Mouse (Mus musculus): ENCODE data around the gene Aplp2. TPM values are rescaled to one million over a fixed set of nuclear protein-coding genes. Genes with fewer than 3 reads are reported as not detected.

Gene Aplp2
- total and polyA plus RNA-seq, 2 experiments = 195 to 276 TPM

DNA sequence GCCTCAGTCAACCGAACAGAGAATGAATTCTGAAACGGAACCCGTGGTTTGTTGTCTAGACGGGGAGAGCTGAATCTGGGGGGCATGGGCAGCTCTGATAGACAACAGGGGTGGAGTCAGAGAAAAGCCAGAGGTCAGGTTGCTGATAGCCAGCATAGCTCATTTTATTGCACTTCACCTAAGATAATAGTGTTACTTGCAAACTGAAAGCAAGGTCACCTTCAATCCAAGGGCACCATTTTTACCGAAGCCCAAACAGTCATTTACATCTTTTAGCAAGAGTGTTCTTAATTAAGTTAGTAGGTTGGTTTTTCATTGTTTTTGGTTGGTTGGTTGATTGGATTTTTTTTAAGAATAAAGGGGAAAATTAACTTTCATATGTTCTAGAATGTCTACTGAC is 92.2 kb downstream of the Aplp2 start:
- no peaks in the 10 kb centered on the region for H3K27me3 ChIP-seq (ENCODE audit: control insufficient read depth, insufficient read depth, low read length)
- WGBS = 65% methylated on average over 5 of the region's 5 CpGs
- H3K4me1 ChIP-seq (ENCODE audit: control insufficient read depth, insufficient read depth, low read length) = no peaks in the 10 kb centered on the region
- TF ChIP-seq CTCF (IDR thresholded peaks at IDR 0.05; ENCODE audit: low read depth, low read length) = no peak
- TF ChIP-seq POLR2A (IDR thresholded peaks at IDR 0.05; ENCODE audit: extremely low read depth, insufficient read depth, low read length) = no peak
- no peak for DNase-seq (ENCODE audit: extremely low read depth, low read depth, low spot score)
- H3K79me2 ChIP-seq (ENCODE audit: control insufficient read depth, insufficient read depth, low read length) = no peaks in the 10 kb centered on the region
- H3K27ac ChIP-seq (replicated peaks; ENCODE audit: insufficient read depth, low read depth, low read length) = no peak overlapping the region
- no peaks in the 10 kb centered on the region for H3K36me3 ChIP-seq (ENCODE audit: control insufficient read depth, insufficient read depth, low read length)
- H3K4me3 ChIP-seq (ENCODE audit: insufficient read depth, low read depth, low read length) = no peak overlapping the region
- H3K9ac ChIP-seq (ENCODE audit: low read depth, low read length) = no peak overlapping the region

DNA sequence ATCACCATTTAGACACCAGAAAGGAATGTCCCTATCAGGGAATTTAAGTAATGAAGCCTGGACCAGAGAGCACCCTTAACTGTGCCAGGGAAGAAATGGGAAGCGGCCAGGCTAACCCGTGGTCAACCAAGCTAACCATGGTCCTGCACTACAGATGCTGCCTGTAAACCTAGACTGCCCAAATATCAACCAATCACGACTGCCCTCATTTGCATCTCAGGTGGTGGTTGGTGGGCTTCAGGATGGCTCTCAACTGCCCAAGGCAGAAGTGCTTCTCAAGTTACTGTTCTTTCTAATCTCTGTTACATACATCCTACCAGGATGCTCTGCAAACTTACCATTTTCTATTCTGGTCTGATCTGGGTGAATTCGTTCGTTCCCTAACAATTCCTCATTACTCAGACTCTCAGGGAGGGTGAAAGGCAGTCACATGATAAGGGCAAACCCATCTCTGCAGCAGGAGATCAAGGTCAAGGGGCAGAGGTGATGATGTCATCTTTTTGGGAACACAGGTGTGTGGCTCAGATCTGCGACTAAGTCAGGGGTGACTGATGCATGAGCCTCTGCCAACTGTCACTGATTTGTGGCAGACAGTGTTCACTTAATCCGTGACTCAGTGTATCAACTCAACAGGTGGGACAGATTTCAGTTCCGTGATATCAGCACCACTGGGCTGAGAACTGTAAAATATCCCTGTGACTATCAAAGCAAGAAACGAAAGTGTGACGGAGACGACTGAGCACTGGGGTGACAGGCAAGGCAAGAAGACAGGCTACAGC is 92.9 kb downstream of the Aplp2 start:
- Histone ChIP-seq H3K79me2 (ENCODE audit: control insufficient read depth, insufficient read depth, low read length) (no peaks in the 10 kb centered on the region), H3K27ac (replicated peaks; ENCODE audit: insufficient read depth, low read depth, low read length) (no peak overlapping the region), H3K27me3 (ENCODE audit: control insufficient read depth, insufficient read depth, low read length) (no peaks in the 10 kb centered on the region), H3K4me1 (ENCODE audit: control insufficient read depth, insufficient read depth, low read length) (no peaks in the 10 kb centered on the region), H3K4me3 (ENCODE audit: insufficient read depth, low read depth, low read length) (no peak overlapping the region), H3K9ac (ENCODE audit: low read depth, low read length) (no peak overlapping the region), H3K36me3 (ENCODE audit: control insufficient read depth, insufficient read depth, low read length) (no peaks in the 10 kb centered on the region)
- TF ChIP-seq POLR2A (IDR thresholded peaks at IDR 0.05; ENCODE audit: extremely low read depth, insufficient read depth, low read length) (no peak), CTCF (IDR thresholded peaks at IDR 0.05; ENCODE audit: low read depth, low read length) (no peak)
- WGBS = 42% methylated on average over 11 of the region's 11 CpGs
- DNase-seq (ENCODE audit: extremely low read depth, low read depth, low spot score) = no peak

DNA sequence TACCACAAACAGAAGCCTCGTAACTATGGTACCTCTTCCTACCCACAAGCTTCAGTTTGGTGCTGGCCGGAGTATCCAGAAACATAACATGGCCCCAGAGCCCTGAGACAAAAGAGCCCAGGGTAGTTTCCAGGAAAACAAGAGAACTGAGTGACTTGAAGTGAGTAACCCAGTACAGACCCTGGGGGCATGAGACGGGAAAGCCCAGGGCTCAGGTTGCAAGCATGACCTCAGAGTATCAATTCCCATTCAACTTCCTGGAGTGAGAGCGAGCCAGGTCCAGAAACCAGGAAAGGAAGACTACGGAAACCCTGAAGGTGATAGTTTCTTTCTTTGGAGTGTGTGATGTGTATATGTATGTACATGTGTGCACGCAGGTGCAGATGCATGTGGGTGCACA is 94.1 kb downstream of the Aplp2 start:
- H3K27me3 ChIP-seq (ENCODE audit: control insufficient read depth, insufficient read depth, low read length) = no peaks in the 10 kb centered on the region
- no peaks in the 10 kb centered on the region for H3K79me2 ChIP-seq (ENCODE audit: control insufficient read depth, insufficient read depth, low read length)
- 83% methylated on average over 6 of the region's 6 CpGs for WGBS
- DNase-seq (ENCODE audit: extremely low read depth, low read depth, low spot score) = no peak
- H3K27ac ChIP-seq (replicated peaks; ENCODE audit: insufficient read depth, low read depth, low read length) = no peak overlapping the region
- H3K4me3 ChIP-seq (ENCODE audit: insufficient read depth, low read depth, low read length) = no peak overlapping the region
- no peak for TF ChIP-seq CTCF (IDR thresholded peaks at IDR 0.05; ENCODE audit: low read depth, low read length)
- no peak for TF ChIP-seq POLR2A (IDR thresholded peaks at IDR 0.05; ENCODE audit: extremely low read depth, insufficient read depth, low read length)
- H3K4me1 ChIP-seq (ENCODE audit: control insufficient read depth, insufficient read depth, low read length) = no peaks in the 10 kb centered on the region
- H3K36me3 ChIP-seq (ENCODE audit: control insufficient read depth, insufficient read depth, low read length) = no peaks in the 10 kb centered on the region
- H3K9ac ChIP-seq (ENCODE audit: low read depth, low read length) = no peak overlapping the region

DNA sequence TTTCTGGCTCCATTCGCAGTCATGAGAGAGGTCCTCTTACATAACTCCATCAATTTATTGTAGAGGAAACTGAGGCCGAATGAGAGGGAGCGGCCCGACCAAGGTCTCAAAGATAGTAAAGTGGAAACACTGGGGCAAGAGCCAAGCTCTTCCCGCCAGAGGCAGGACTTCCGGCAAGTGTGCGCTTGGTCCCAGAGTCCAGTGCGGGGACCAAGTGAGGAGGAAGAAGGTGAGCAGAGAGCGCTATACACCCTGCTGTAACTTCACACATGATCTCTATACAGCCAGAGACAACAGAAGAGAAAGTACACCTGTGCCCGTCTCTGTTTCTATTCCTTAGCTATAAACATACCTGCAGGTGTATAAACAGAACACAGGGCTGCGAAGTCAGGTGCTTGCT is 94.5 kb downstream of the Aplp2 start:
- TF ChIP-seq POLR2A (IDR thresholded peaks at IDR 0.05; ENCODE audit: extremely low read depth, insufficient read depth, low read length) (no peak), CTCF (IDR thresholded peaks at IDR 0.05; ENCODE audit: low read depth, low read length) (no peak)
- Histone ChIP-seq H3K79me2 (ENCODE audit: control insufficient read depth, insufficient read depth, low read length) (no peaks in the 10 kb centered on the region), H3K27me3 (ENCODE audit: control insufficient read depth, insufficient read depth, low read length) (no peaks in the 10 kb centered on the region), H3K4me1 (ENCODE audit: control insufficient read depth, insufficient read depth, low read length) (no peaks in the 10 kb centered on the region), H3K36me3 (ENCODE audit: control insufficient read depth, insufficient read depth, low read length) (no peaks in the 10 kb centered on the region), H3K4me3 (ENCODE audit: insufficient read depth, low read depth, low read length) (no peak overlapping the region), H3K27ac (replicated peaks; ENCODE audit: insufficient read depth, low read depth, low read length) (no peak overlapping the region), H3K9ac (ENCODE audit: low read depth, low read length) (no peak overlapping the region)
- no peak for DNase-seq (ENCODE audit: extremely low read depth, low read depth, low spot score)
- whole genome bisulfite sequencing = 84% methylated on average over 11 of the region's 11 CpGs

DNA sequence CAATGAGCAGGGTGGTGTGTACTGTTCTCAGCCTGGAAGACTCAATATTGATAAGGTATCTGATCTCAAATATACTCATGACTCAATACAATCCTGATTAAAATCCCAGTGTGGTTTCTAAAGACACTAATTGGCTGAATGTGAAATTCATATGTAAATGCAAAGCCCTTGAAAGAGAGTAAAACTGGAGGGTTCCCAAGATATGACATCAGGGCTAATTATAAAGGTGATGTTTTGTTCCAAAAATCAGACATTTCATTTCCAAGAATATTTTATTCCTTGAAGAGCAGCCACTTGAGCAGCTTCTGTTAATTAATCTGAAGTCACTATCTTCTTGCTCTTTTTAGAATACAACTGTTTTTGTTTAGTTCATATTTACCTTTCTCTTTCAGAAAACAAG is 96.0 kb downstream of the Aplp2 start:
- Histone ChIP-seq H3K27me3 (ENCODE audit: control insufficient read depth, insufficient read depth, low read length) (no peaks in the 10 kb centered on the region), H3K4me3 (ENCODE audit: insufficient read depth, low read depth, low read length) (no peak overlapping the region), H3K36me3 (ENCODE audit: control insufficient read depth, insufficient read depth, low read length) (no peaks in the 10 kb centered on the region), H3K4me1 (ENCODE audit: control insufficient read depth, insufficient read depth, low read length) (no peaks in the 10 kb centered on the region), H3K27ac (replicated peaks; ENCODE audit: insufficient read depth, low read depth, low read length) (no peak overlapping the region), H3K79me2 (ENCODE audit: control insufficient read depth, insufficient read depth, low read length) (no peaks in the 10 kb centered on the region), H3K9ac (ENCODE audit: low read depth, low read length) (no peak overlapping the region)
- DNase-seq (ENCODE audit: extremely low read depth, low read depth, low spot score) = no peak
- TF ChIP-seq CTCF (IDR thresholded peaks at IDR 0.05; ENCODE audit: low read depth, low read length) (no peak), POLR2A (IDR thresholded peaks at IDR 0.05; ENCODE audit: extremely low read depth, insufficient read depth, low read length) (no peak)

DNA sequence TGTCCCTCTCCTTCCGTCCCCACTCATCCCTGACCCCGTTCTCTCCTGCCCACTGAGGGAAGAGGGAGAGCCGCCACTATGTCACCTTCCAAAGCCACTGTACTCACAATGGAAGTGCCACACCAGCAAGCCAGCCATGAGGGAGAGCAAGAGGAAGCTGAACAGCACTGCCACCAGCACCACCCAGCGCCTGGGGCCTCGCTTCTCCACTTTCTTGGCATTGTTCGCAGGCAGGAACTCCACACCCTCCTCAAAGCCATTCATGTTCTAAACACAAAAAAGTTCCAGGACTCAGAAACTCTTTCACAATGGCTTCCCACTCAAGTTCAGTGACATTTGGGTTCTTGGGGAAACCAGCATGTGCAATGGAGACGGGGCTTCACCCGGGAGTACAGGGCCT is 103.2 kb downstream of the Aplp2 start:
- Histone ChIP-seq H3K36me3 (ENCODE audit: control insufficient read depth, insufficient read depth, low read length) (no peaks in the 10 kb centered on the region), H3K79me2 (ENCODE audit: control insufficient read depth, insufficient read depth, low read length) (no peaks in the 10 kb centered on the region), H3K9ac (ENCODE audit: low read depth, low read length) (no peak overlapping the region), H3K4me3 (ENCODE audit: insufficient read depth, low read depth, low read length) (no peak overlapping the region), H3K27ac (replicated peaks; ENCODE audit: insufficient read depth, low read depth, low read length) (no peak overlapping the region), H3K4me1 (ENCODE audit: control insufficient read depth, insufficient read depth, low read length) (no peaks in the 10 kb centered on the region), H3K27me3 (ENCODE audit: control insufficient read depth, insufficient read depth, low read length) (no peaks in the 10 kb centered on the region)
- no peak for DNase-seq (ENCODE audit: extremely low read depth, low read depth, low spot score)
- TF ChIP-seq CTCF (IDR thresholded peaks at IDR 0.05; ENCODE audit: low read depth, low read length) (no peak), POLR2A (IDR thresholded peaks at IDR 0.05; ENCODE audit: extremely low read depth, insufficient read depth, low read length) (no peak)
- WGBS = 90% methylated on average over 8 of the region's 8 CpGs

Other genes starting within 250 kb of the Aplp2 start
- gene Zbtb44, start 181.2 kb downstream of the Aplp2 start, total RNA-seq (2014; rRNA removed) = 31.0 and 37.8 TPM in 2 replicates
- gene Zbtb44, start 181.2 kb downstream of the Aplp2 start, polyA plus RNA-seq (2012; rRNA removed) = 4.5 and 5.4 TPM in 2 replicates
- 0.27 and 0.46 TPM in 2 replicates for gene St14, start 80.0 kb downstream of the Aplp2 start, total RNA-seq (2014; rRNA removed)
- 0.31 and 0.37 TPM in 2 replicates for gene St14, start 80.0 kb downstream of the Aplp2 start, polyA plus RNA-seq (2012; rRNA removed)
- 2.7 and 3.6 TPM in 2 replicates for gene Prdm10, start 68.7 kb upstream of the Aplp2 start, total RNA-seq (2014; rRNA removed)
- gene Prdm10, start 68.7 kb upstream of the Aplp2 start, polyA plus RNA-seq (2012; rRNA removed) = 4.5 and 4.8 TPM in 2 replicates
- gene Nfrkb, start 174.4 kb upstream of the Aplp2 start, total RNA-seq (2014; rRNA removed) = 6.6 and 8.6 TPM in 2 replicates
- gene Nfrkb, start 174.4 kb upstream of the Aplp2 start, polyA plus RNA-seq (2012; rRNA removed) = 5.6 and 8.2 TPM in 2 replicates